Mouse (Mus musculus) cortical plate, adult 2 months (tissue): ENCODE data around the gene Ush1g. TPM values are rescaled to one million over a fixed set of nuclear protein-coding genes. Genes with fewer than 3 reads are reported as not detected.

Source experiments
- H3K27ac ChIP-seq: fragments of 200-500 bp; 2 replicates; pipeline ENCODE4 v1.5.1; 2012; ENCODE audit warnings: low read length, control low read depth, inconsistent platforms; ENCODE audit not compliant: insufficient read depth
- H3K4me1 ChIP-seq: fragments of 200-500 bp; 2 replicates; pipeline ENCODE4 v1.6.1; 2011; ENCODE audit warnings: low read length; ENCODE audit not compliant: control insufficient read depth, insufficient read depth
- H3K4me3 ChIP-seq: fragments of 200-500 bp; 2 replicates; pipeline ENCODE4 v1.5.1; 2011; ENCODE audit warnings: mild to moderate bottlenecking, low read length, control low read depth; ENCODE audit not compliant: insufficient read depth
- CTCF ChIP-seq: fragments of 200-500 bp; IDR thresholded peaks from 2 replicates; pipeline ENCODE4 v1.5.1; 2011; ENCODE audit warnings: mild to moderate bottlenecking, control low read depth, low read length; ENCODE audit not compliant: insufficient read depth; ENCODE audit errors: extremely low read depth
- POLR2A ChIP-seq: fragments of 200-500 bp; IDR thresholded peaks from 2 replicates; pipeline ENCODE4 v1.6.1; 2011; ENCODE audit warnings: mild to moderate bottlenecking, low read length, control low read depth; ENCODE audit not compliant: insufficient read depth; ENCODE audit errors: extremely low read depth
- polyA plus RNA-seq: library from polyadenylated mRNA; depleted of rRNA; stranded (reverse); fragments of >200 nt; gene quantifications from 2 replicates; pipeline ENCODE4 v1.2.3, GENCODE M21; 2012

Ush1g gene
- polyA plus RNA-seq, 1 experiment: 0.44 TPM

DNA sequence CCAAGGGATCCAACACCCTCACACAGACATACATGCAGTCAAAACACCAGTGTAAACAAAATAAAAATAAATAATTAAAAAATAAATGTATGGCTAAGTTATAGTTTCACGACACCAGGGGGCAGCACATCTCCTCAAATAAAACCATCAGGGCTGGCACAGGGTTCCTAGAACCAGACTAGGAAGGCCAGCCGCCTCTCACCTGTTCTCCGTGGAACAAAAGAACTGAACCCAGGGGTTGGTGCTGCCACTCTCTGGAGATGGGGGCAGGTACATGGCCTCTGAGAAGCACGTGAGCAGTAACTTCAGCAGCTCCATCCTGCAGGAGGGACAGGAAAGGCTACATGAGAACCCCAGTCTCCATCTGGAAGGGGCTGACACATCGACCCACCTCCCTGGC lies 36.6 kb upstream of the Ush1g start:
- TF ChIP-seq POLR2A (no peak), CTCF (peak; percentile 54; the same call in 1 of the 2 replicates)
- no peak overlapping the region for H3K27ac ChIP-seq
- no peaks in the 10 kb centered on the region for H3K4me1 ChIP-seq
- no peak overlapping the region for H3K4me3 ChIP-seq

DNA sequence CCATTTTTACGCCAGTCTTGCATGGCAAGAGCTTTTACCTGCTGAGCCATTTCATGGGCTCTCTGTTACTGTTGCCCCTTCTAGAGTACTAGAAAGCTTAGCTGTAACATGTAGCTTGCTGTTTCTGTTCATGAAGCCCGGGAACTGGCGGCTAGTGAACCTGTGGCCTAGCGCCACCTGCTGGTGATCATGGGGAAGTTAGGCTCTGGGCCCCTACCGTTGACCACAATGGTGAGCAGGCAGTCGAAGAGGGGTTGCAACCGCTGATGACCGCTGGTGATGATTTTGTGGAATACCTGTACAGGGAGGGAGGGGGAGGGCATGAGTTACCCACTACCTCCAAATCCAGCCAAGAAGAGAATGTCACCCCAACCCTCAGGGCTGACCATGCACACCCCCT lies 32.3 kb upstream of the Ush1g start:
- Histone ChIP-seq H3K4me3 (no peak overlapping the region), H3K27ac (no peak overlapping the region), H3K4me1 (no peaks in the 10 kb centered on the region)
- TF ChIP-seq POLR2A (no peak), CTCF (peak; percentile 88)

DNA sequence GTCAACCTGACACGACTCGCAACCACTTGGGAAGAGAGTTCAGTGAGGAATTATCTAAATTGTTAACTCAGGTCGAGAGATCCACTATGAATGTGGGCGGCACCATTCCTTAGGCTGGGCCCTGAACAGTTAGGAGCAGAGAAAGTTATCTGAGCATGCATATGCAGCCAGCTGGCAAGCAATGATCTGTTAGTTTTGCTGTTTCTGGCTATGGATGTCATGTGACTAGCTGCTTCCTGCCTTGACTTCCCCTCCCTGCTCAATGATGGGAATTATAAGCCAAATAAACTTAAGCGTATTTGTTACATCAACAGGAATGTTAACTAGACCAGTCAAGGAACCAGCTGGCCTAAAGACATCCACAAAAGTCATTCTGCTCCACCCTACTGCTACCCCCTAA lies 31.5 kb upstream of the Ush1g start:
- H3K4me3 ChIP-seq: no peak overlapping the region
- TF ChIP-seq POLR2A (no peak), CTCF (no peak)

GRCm38 (mm10) chr11:115349976-115350375 lies 28.1 kb upstream of the Ush1g start:
- Histone ChIP-seq H3K27ac (no peak overlapping the region), H3K4me3 (no peak overlapping the region), H3K4me1 (no peaks in the 10 kb centered on the region; the same call in 1 of the 2 replicates)
- TF ChIP-seq POLR2A: no peak
- no peak for TF ChIP-seq CTCF

More for the DNA sequence above, 31.5 kb upstream of the Ush1g start:
- no peak overlapping the region for H3K27ac ChIP-seq
- H3K4me1 ChIP-seq: no peaks in the 10 kb centered on the region

GRCm38 (mm10) chr11:115348681-115349248 lies 26.9 kb upstream of the Ush1g start:
- no peak for TF ChIP-seq CTCF
- no peak for TF ChIP-seq POLR2A
- Histone ChIP-seq H3K27ac (no peak overlapping the region), H3K4me3 (no peak overlapping the region), H3K4me1 (no peaks in the 10 kb centered on the region; the same call in 1 of the 2 replicates)

DNA sequence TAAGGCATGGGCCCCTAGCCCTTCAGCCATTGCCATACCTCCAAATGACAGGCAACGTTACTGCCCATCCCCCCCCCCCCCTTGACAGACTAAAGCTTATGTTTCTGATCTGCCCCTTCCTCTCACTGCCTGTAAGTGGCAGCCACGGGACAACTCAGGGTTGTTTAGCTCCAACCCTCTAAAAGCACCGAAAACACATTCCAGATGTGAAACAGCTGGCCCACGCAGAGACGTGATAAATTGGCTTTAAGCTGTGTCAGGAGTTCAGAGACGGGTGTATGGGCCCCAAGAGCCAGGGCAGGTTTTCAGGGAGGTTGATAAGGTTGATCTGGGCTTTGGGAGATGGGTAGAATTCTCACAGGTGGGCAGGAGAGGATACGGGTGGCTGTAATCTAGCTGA lies 23.7 kb upstream of the Ush1g start:
- TF ChIP-seq CTCF: no peak
- TF ChIP-seq POLR2A: no peak
- Histone ChIP-seq H3K4me1 (no peaks in the 10 kb centered on the region; the same call in 1 of the 2 replicates), H3K27ac (no peak overlapping the region), H3K4me3 (no peak overlapping the region)

DNA sequence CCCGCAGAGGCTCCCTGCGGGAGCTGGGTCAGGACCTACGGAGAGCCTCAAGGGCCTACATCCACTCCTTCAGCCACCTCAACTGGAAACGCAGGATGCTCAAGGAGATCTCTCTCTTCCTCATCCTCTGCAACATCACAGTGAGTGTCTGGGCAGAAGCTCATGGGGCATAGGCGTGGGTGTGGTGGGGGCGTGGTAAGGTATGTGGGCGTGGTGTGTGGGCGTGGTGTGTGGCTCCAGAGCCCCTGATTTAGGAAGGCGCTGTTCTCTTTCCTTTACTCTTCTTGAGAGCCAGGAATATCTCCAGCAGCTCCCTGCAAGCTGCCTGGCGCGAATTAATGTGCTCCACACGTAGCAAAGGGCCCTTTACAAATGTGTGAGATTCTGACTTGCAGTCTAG lies 23.1 kb upstream of the Ush1g start:
- TF ChIP-seq POLR2A (no peak), CTCF (no peak)
- Histone ChIP-seq H3K27ac (no peak overlapping the region), H3K4me3 (no peak overlapping the region), H3K4me1 (no peaks in the 10 kb centered on the region; the same call in 1 of the 2 replicates)

DNA sequence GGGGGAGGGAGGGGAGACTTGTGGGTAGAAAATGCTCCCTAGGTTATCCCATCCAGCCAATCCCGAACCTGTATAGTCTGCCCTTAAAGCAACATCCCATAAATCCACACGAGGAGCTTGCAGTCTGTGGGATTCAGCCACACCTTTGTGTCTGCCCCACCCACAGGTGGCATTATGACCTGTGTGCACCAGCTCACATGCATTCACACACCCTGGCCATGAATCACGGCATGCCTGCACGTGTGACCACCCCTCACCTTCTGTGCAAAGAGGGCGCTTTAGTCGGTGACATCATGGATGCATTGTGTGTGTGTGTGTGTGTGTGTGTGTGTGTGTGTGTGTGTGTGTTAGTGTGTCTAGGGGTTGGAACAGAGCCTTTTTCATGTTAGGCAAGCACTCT lies 20.0 kb upstream of the Ush1g start:
- no peak overlapping the region for H3K4me3 ChIP-seq
- H3K4me1 ChIP-seq: no peaks in the 10 kb centered on the region; the same call in 1 of the 2 replicates
- TF ChIP-seq POLR2A (no peak), CTCF (no peak)
- H3K27ac ChIP-seq: no peak overlapping the region

GRCm38 (mm10) chr11:115341246-115341645 lies 19.4 kb upstream of the Ush1g start:
- Histone ChIP-seq H3K27ac (no peak overlapping the region), H3K4me1 (no peaks in the 10 kb centered on the region; the same call in 1 of the 2 replicates), H3K4me3 (no peak overlapping the region)
- TF ChIP-seq POLR2A (no peak), CTCF (no peak)

DNA sequence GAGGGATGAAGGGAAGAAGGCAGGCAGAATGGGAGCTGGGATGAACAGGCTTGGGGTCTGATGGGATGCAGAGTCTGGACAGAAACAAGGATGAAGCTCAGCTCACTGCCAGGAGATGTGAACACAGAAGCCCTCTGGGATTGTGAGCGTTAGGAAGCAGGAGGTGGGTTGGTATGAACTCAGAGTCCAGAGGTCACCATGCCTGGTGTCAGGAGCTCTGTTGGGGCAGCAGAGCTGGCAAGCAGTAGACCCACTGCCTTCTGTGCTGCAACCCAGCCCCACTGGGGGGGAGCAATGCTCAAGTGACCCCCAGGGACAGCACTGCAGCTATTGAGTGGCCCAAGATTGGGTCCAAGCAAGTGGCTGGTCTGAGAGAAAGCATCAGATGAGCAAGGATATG lies 16.0 kb upstream of the Ush1g start:
- Histone ChIP-seq H3K27ac (no peak overlapping the region), H3K4me1 (no peaks in the 10 kb centered on the region), H3K4me3 (no peak overlapping the region)
- TF ChIP-seq CTCF (no peak), POLR2A (no peak)
